Mouse (Mus musculus): ENCODE measurements around the gene Alad. TPM values are rescaled to one million over a fixed set of nuclear protein-coding genes. Genes with fewer than 3 reads are reported as not detected.

The Alad gene
- polyA plus RNA-seq, 1 experiment from 2014 or later: 141 TPM

GRCm38 (mm10) chr4:62472071-62472470 is 47.6 kb downstream of the Alad start:
- WGBS: 98% methylated on average over 2 of the region's 2 CpGs
- no peaks in the 10 kb centered on the region for H3K27me3 ChIP-seq (ENCODE audit: control insufficient read depth, insufficient read depth, low read depth, low read length)
- H3K27ac ChIP-seq (ENCODE audit: low read length): no peak overlapping the region
- no peak overlapping the region for H3K4me3 ChIP-seq (ENCODE audit: low read length)
- H3K9ac ChIP-seq (ENCODE audit: low read length): no peak overlapping the region
- no peak for ATAC-seq (ENCODE audit: low read depth)
- H3K9me3 ChIP-seq (ENCODE audit: control insufficient read depth, low read length): no peaks in the 10 kb centered on the region
- H3K4me1 ChIP-seq (replicated peaks; ENCODE audit: control insufficient read depth, insufficient read depth, low read length): 0 out of 2 replicates have a peak, but pooled peaks cover 9% of the 10 kb centered on the region
- H3K36me3 ChIP-seq (ENCODE audit: control insufficient read depth, insufficient read depth, low read length): peaks cover 5% of the 10 kb centered on the region
- H3K4me2 ChIP-seq (ENCODE audit: low read depth, low read length): no peak overlapping the region

- peaks cover 5% of the 10 kb centered on the region for H3K36me3 ChIP-seq (ENCODE audit: control insufficient read depth, insufficient read depth, low read length)
- WGBS: under 1% methylated on average over 30 of the region's 30 CpGs
Measured at GRCm38 (mm10) chr4:62470598-62471051, 49.1 kb downstream of the Alad start, which contains the start of gene Wdr31. Gene Wdr31, minus strand, starts transcription at chr4:62470896.

GRCm38 (mm10) chr4:62468158-62468557 is 51.6 kb downstream of the Alad start:
- ATAC-seq (ENCODE audit: low read depth): no peak
- no peak overlapping the region for H3K4me2 ChIP-seq (ENCODE audit: low read depth, low read length)
- H3K9ac ChIP-seq (ENCODE audit: low read length): no peak overlapping the region
- WGBS: 89% methylated on average over 1 of the region's 1 CpGs
- no peaks in the 10 kb centered on the region for H3K9me3 ChIP-seq (ENCODE audit: control insufficient read depth, low read length)
- H3K4me3 ChIP-seq (ENCODE audit: low read length): no peak overlapping the region
- peaks cover 5% of the 10 kb centered on the region for H3K36me3 ChIP-seq (ENCODE audit: control insufficient read depth, insufficient read depth, low read length)
- 0 out of 2 replicates have a peak, but pooled peaks cover 4% of the 10 kb centered on the region for H3K4me1 ChIP-seq (replicated peaks; ENCODE audit: control insufficient read depth, insufficient read depth, low read length)
- H3K27me3 ChIP-seq (ENCODE audit: control insufficient read depth, insufficient read depth, low read depth, low read length): no peaks in the 10 kb centered on the region
- H3K27ac ChIP-seq (ENCODE audit: low read length): no peak overlapping the region

More at GRCm38 (mm10) chr4:62470598-62471051, 49.1 kb downstream of the Alad start, which contains the start of gene Wdr31:
- peak; percentile 92 for ATAC-seq (ENCODE audit: low read depth)
- H3K27ac ChIP-seq (ENCODE audit: low read length): no peak within 1 kb of the TSS
- H3K4me3 ChIP-seq (ENCODE audit: low read length): peak within 1 kb of the TSS; percentile 77
- H3K4me1 ChIP-seq (replicated peaks; ENCODE audit: control insufficient read depth, insufficient read depth, low read length): 0 out of 2 replicates have a peak, but pooled peaks cover 4% of the 10 kb centered on the region
- H3K9me3 ChIP-seq (ENCODE audit: control insufficient read depth, low read length): no peaks in the 10 kb centered on the region
- peak within 1 kb of the TSS; percentile 80 for H3K4me2 ChIP-seq (ENCODE audit: low read depth, low read length)
- no peaks in the 10 kb centered on the region for H3K27me3 ChIP-seq (ENCODE audit: control insufficient read depth, insufficient read depth, low read depth, low read length)
- peak within 1 kb of the TSS; percentile 74 for H3K9ac ChIP-seq (ENCODE audit: low read length)

- ATAC-seq (ENCODE audit: low read depth): no peak
- Histone ChIP-seq H3K4me1 (replicated peaks; ENCODE audit: control insufficient read depth, insufficient read depth, low read length) (no peaks in the 10 kb centered on the region), H3K9me3 (ENCODE audit: control insufficient read depth, low read length) (no peaks in the 10 kb centered on the region)
Measured at GRCm38 (mm10) chr4:62463124-62463523, 56.6 kb downstream of the Alad start.

GRCm38 (mm10) chr4:62460348-62460747 is 59.4 kb downstream of the Alad start:
- no peak overlapping the region for H3K4me3 ChIP-seq (ENCODE audit: low read length)
- ATAC-seq (ENCODE audit: low read depth): no peak
- H3K27me3 ChIP-seq (ENCODE audit: control insufficient read depth, insufficient read depth, low read depth, low read length): no peaks in the 10 kb centered on the region
- no peak overlapping the region for H3K9ac ChIP-seq (ENCODE audit: low read length)
- no peaks in the 10 kb centered on the region for H3K9me3 ChIP-seq (ENCODE audit: control insufficient read depth, low read length)
- H3K36me3 ChIP-seq (ENCODE audit: control insufficient read depth, insufficient read depth, low read length): no peaks in the 10 kb centered on the region; the same call in 1 of the 2 replicates
- no peak overlapping the region for H3K27ac ChIP-seq (ENCODE audit: low read length)
- no peaks in the 10 kb centered on the region for H3K4me1 ChIP-seq (replicated peaks; ENCODE audit: control insufficient read depth, insufficient read depth, low read length)
- 85% methylated on average over 8 of the region's 8 CpGs for WGBS
- H3K4me2 ChIP-seq (ENCODE audit: low read depth, low read length): no peak overlapping the region

More at GRCm38 (mm10) chr4:62463124-62463523, 56.6 kb downstream of the Alad start:
- H3K27me3 ChIP-seq (ENCODE audit: control insufficient read depth, insufficient read depth, low read depth, low read length): no peaks in the 10 kb centered on the region
- H3K9ac ChIP-seq (ENCODE audit: low read length): no peak overlapping the region
- H3K4me2 ChIP-seq (ENCODE audit: low read depth, low read length): no peak overlapping the region
- 89% methylated on average over 2 of the region's 2 CpGs for WGBS
- 0 out of 2 replicates have a peak, but pooled peaks cover under 1% of the 10 kb centered on the region for H3K36me3 ChIP-seq (ENCODE audit: control insufficient read depth, insufficient read depth, low read length)
- no peak overlapping the region for H3K4me3 ChIP-seq (ENCODE audit: low read length)
- no peak overlapping the region for H3K27ac ChIP-seq (ENCODE audit: low read length)

Other genes starting within 250 kb of the Alad start
- gene Fkbp15, start 159.4 kb downstream of the Alad start, polyA plus RNA-seq (2015; fragmentation: Nextera tagmentation; extraction: Ambion mirVana): 26.1 and 27.1 TPM in 2 replicates
- 51.2 and 51.9 TPM in 2 replicates for gene Slc31a1, start 159.2 kb downstream of the Alad start, polyA plus RNA-seq (2015; fragmentation: Nextera tagmentation; extraction: Ambion mirVana)
- gene Cdc26, start 111.3 kb downstream of the Alad start, polyA plus RNA-seq (2015; fragmentation: Nextera tagmentation; extraction: Ambion mirVana): 141 and 148 TPM in 2 replicates
- gene Prpf4, start 111.1 kb downstream of the Alad start, polyA plus RNA-seq (2015; fragmentation: Nextera tagmentation; extraction: Ambion mirVana): 20.7 and 21.4 TPM in 2 replicates
- 0.14 TPM in 1 of 2 replicates, not detected in the other for gene Rnf183, start 84.7 kb downstream of the Alad start, polyA plus RNA-seq (2015; fragmentation: Nextera tagmentation; extraction: Ambion mirVana)
- gene Wdr31, start 49.0 kb downstream of the Alad start, polyA plus RNA-seq (2015; fragmentation: Nextera tagmentation; extraction: Ambion mirVana): 12.4 and 13.3 TPM in 2 replicates
- gene Bspry, start 39.9 kb downstream of the Alad start, polyA plus RNA-seq (2015; fragmentation: Nextera tagmentation; extraction: Ambion mirVana): 47.9 and 59.2 TPM in 2 replicates
- 19.1 and 20.9 TPM in 2 replicates for gene Hdhd3, start 16.5 kb downstream of the Alad start, polyA plus RNA-seq (2015; fragmentation: Nextera tagmentation; extraction: Ambion mirVana)
- 79.9 and 83.8 TPM in 2 replicates for gene Pole3, start 5.2 kb upstream of the Alad start, polyA plus RNA-seq (2015; fragmentation: Nextera tagmentation; extraction: Ambion mirVana)
- 0.40 and 0.54 TPM in 2 replicates for gene 4933430I17Rik, start 5.5 kb upstream of the Alad start, polyA plus RNA-seq (2015; fragmentation: Nextera tagmentation; extraction: Ambion mirVana)
- gene Rgs3, start 39.9 kb upstream of the Alad start, polyA plus RNA-seq (2015; fragmentation: Nextera tagmentation; extraction: Ambion mirVana): 57.4 and 66.1 TPM in 2 replicates

Data from lung, embryonic 16.5 days (tissue).